Mouse (Mus musculus) MEL (cell line): ENCODE measurements around the gene Pold1.

ENCODE experiments used
- CTCF ChIP-seq, 3 experiments: IDR thresholded peaks in 2 of 3; conservative IDR thresholded peaks in 1 of 3; 2 replicates each; pipeline ENCODE4 v1.5.1; 2011 to 2012; ENCODE audit warnings: low read length in 3 of 3, low read depth in 2 of 3, mild to moderate bottlenecking in 2 of 3, improper control_type of control experiment in 1 of 3, inconsistent platforms in 1 of 3, mixed read lengths in 1 of 3, moderate library complexity in 1 of 3; ENCODE audit not compliant: control insufficient read depth in 1 of 3, insufficient read depth in 1 of 3, poor library complexity in 1 of 3, severe bottlenecking in 1 of 3
- GATA1 ChIP-seq: IDR thresholded peaks from 2 replicates; pipeline ENCODE4 v1.6.1; 2011; ENCODE audit warnings: low read depth, low read length, improper control_type of control experiment

GRCm38 (mm10) chr7:44494681-44495080 lies 54.0 kb downstream of the Pold1 start:
- TF ChIP-seq CTCF (IDR thresholded peaks at IDR 0.05 in 2 of 3, conservative IDR thresholded peaks at IDR 0.05 in 1 of 3; ENCODE audit: control insufficient read depth in 1 of 3, insufficient read depth in 1 of 3, low read depth in 2 of 3, low read length in 3 of 3, poor library complexity in 1 of 3, severe bottlenecking in 1 of 3) (no peak), GATA1 (no peak)
